Mouse (Mus musculus) testis, adult 10 weeks (tissue): ENCODE measurements around the gene Sash3. TPM values are rescaled to one million over a fixed set of nuclear protein-coding genes. Genes with fewer than 3 reads are reported as not detected.

Experiments
- polyA plus RNA-seq: library from polyadenylated mRNA; stranded (reverse); fragments of 350-450 nt; fragmentation: Illumina TruSeq; extraction: RNeasy Lipid Tissue Mini Kit (QIAGEN cat#74804); gene quantifications from one replicate; pipeline ENCODE4 v1.2.3, GENCODE M21; 2014; ENCODE audit warnings: low read depth, low replicate concordance

Gene Sash3
- 0.20 TPM for polyA plus RNA-seq

DNA sequence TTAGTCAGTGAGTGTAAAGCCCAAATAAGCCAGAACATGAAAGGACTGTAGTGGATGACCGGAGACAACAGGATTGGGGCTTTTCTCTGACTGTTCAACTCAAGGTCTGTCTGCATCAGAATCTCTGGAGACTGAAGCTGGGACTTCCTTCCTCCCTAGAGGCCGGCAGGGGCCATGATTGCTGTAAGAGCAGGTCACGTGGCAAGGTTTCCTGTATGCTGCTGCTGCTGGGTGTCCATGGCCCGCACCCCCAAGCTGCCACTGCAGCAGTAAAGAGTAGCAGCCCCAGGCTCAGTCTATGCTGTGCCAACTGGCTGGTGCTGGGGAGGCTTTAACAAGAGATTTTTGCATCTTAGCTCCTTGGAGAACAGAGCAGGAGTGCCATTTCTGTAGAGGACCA, at the start of gene Sash3:
Sash3 (plus strand) TSS at position 175 of the 400 bp plus-strand sequence.

DNA sequence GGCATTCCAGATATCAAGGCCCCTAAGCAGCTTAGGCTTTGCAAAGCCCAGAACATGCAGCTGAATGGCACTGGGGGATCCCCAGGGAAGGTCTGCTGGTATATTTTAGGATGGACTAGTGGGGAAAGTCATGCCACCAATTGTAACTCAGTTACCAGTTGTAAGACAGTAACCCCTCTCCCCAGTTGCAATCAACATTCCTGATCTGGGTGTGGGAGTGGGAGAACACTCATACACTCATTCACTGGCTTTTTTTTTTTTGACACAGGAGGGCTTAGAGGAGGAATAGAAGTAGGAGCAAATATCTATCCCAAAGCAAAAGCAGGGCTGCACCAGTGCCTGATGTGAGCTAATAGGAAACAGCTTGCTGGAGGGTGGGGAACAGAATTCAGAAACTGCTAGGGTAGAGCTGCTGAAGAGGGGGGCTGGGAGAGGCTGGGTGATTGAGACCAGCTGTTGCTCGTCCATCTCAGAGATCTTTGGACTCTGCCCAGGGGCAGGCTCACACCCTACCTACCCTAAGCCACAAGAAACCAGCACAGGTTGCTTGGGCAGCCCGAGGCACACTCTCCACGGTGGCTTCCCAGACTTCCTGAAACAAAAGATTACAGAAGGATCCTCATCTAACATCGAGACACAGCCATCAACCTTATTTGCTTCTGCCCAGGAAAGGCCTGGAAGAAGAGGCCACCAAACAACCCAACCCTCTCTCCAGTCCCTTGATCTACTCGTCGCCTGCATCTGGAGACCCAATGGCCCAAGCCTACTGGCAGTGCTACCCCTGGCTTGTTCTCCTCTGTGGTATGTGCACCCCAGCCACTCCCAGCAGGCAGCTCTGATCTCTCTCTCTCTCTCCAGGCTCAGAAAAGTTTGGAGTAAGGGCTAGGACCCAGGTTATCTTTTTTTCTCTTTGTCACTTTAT, 37.6 kb upstream of the Sash3 start, which contains the start of gene Xpnpep2:
Xpnpep2 (plus strand) TSS at position 332 of the 922 bp plus-strand sequence.

DNA sequence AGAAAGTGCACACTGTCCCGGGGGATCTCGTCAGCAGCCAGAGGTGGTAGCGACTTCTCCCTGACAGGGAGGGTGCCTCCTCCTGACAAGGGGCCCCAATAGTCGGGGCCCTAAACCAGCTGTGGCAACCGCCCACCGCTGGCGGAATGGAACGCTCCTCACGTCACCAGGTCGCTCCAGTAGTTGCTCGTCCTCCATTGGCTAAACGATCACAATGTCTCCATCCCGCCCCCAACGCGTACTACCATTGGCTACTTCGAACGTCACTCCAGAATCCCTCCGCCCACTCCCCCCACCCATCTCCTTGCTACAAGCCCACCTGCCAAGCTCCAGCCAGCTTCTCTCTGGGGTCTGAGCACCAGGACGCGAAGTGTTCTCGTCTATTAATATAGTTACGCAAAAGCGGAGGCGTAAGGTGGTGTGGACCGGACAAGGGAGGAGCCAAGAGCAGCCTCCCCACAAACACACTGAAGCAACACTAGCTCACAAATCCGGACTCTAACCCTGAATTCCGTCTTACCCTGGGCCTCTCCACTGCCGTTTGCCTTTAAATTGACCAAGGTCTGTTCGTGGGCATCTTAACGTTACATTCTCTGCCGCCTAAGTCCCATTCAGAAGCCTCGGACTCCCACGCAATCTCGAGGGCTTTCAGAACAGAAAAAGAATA, 62.4 kb downstream of the Sash3 start, which contains the start of gene Zdhhc9:
Zdhhc9 (minus strand) TSS at position 360 of the 667 bp plus-strand sequence.

Other genes with a start within 250 kb of the Sash3 start
- 14.1 TPM for gene Ocrl, start 234.0 kb upstream of the Sash3 start, polyA plus RNA-seq
- gene Apln, start 111.6 kb upstream of the Sash3 start, polyA plus RNA-seq = 4.2 TPM
- 0.32 TPM for gene Xpnpep2, start 37.7 kb upstream of the Sash3 start, polyA plus RNA-seq
- 12.1 TPM for gene Zdhhc9, start 62.4 kb downstream of the Sash3 start, polyA plus RNA-seq
- gene Utp14a, start 110.4 kb downstream of the Sash3 start, polyA plus RNA-seq = 5.9 TPM
- gene Bcorl1, start 194.9 kb downstream of the Sash3 start, polyA plus RNA-seq = 1.5 TPM